Mouse (Mus musculus): Measurements from ENCODE around the gene Vav3. TPM values are rescaled to one million over a fixed set of nuclear protein-coding genes. Genes with fewer than 3 reads are reported as not detected.

Vav3 gene
- polyA plus RNA-seq, 1 experiment from 2014 or later: 11.3 TPM

GRCm38 (mm10) chr3:109322225-109322624, 18.2 kb upstream of the Vav3 start:
- no peak for ATAC-seq (ENCODE audit: low FRiP score)
- no peaks in the 10 kb centered on the region for H3K9me3 ChIP-seq (replicated peaks)

GRCm38 (mm10) chr3:109323447-109324300, 16.8 kb upstream of the Vav3 start:
- H3K4me1 ChIP-seq: no peaks in the 10 kb centered on the region
- no peaks in the 10 kb centered on the region for H3K36me3 ChIP-seq
- H3K4me2 ChIP-seq: no peak overlapping the region
- WGBS: 71% methylated on average over 7 of the region's 7 CpGs
- H3K27me3 ChIP-seq (replicated peaks): no peaks in the 10 kb centered on the region
- no peak overlapping the region for H3K4me3 ChIP-seq (replicated peaks)
- H3K9me3 ChIP-seq (replicated peaks): no peaks in the 10 kb centered on the region
- no peak overlapping the region for H3K9ac ChIP-seq (replicated peaks)
- H3K27ac ChIP-seq (replicated peaks): no peak overlapping the region
- ATAC-seq (ENCODE audit: low FRiP score): no peak

More at GRCm38 (mm10) chr3:109322225-109322624, 18.2 kb upstream of the Vav3 start:
- Histone ChIP-seq H3K4me3 (replicated peaks) (no peak overlapping the region), H3K4me2 (no peak overlapping the region), H3K27ac (replicated peaks) (no peak overlapping the region), H3K9ac (replicated peaks) (no peak overlapping the region), H3K4me1 (no peaks in the 10 kb centered on the region), H3K36me3 (no peaks in the 10 kb centered on the region), H3K27me3 (replicated peaks) (no peaks in the 10 kb centered on the region)

GRCm38 (mm10) chr3:109327128-109327527, 13.3 kb upstream of the Vav3 start:
- Histone ChIP-seq H3K27me3 (replicated peaks) (no peaks in the 10 kb centered on the region), H3K4me1 (no peaks in the 10 kb centered on the region)

GRCm38 (mm10) chr3:109332755-109333154, 7.7 kb upstream of the Vav3 start:
- WGBS: 62% methylated on average over 5 of the region's 5 CpGs
- ATAC-seq (ENCODE audit: low FRiP score): no peak
- no peaks in the 10 kb centered on the region for H3K27me3 ChIP-seq (replicated peaks)
- H3K4me3 ChIP-seq (replicated peaks): no peak overlapping the region
- no peak overlapping the region for H3K9ac ChIP-seq (replicated peaks)
- H3K9me3 ChIP-seq (replicated peaks): no peaks in the 10 kb centered on the region
- no peaks in the 10 kb centered on the region for H3K36me3 ChIP-seq
- H3K4me2 ChIP-seq: no peak overlapping the region
- H3K27ac ChIP-seq (replicated peaks): no peak overlapping the region
- H3K4me1 ChIP-seq: no peaks in the 10 kb centered on the region

More at GRCm38 (mm10) chr3:109327128-109327527, 13.3 kb upstream of the Vav3 start:
- no peak overlapping the region for H3K9ac ChIP-seq (replicated peaks)
- no peak overlapping the region for H3K4me3 ChIP-seq (replicated peaks)
- no peaks in the 10 kb centered on the region for H3K9me3 ChIP-seq (replicated peaks)
- no peak overlapping the region for H3K4me2 ChIP-seq
- ATAC-seq (ENCODE audit: low FRiP score): no peak
- no peaks in the 10 kb centered on the region for H3K36me3 ChIP-seq
- WGBS: 62% methylated on average over 3 of the region's 3 CpGs
- H3K27ac ChIP-seq (replicated peaks): no peak overlapping the region

- no peaks in the 10 kb centered on the region for H3K36me3 ChIP-seq
- H3K9ac ChIP-seq (replicated peaks): no peak overlapping the region
- no peak overlapping the region for H3K27ac ChIP-seq (replicated peaks)
- no peak for ATAC-seq (ENCODE audit: low FRiP score)
- no peaks in the 10 kb centered on the region for H3K27me3 ChIP-seq (replicated peaks)
- H3K4me3 ChIP-seq (replicated peaks): no peak overlapping the region
- no peaks in the 10 kb centered on the region for H3K9me3 ChIP-seq (replicated peaks)
- no peak overlapping the region for H3K4me2 ChIP-seq
- WGBS: 92% methylated on average over 1 of the region's 1 CpGs
- H3K4me1 ChIP-seq: peaks cover 6% of the 10 kb centered on the region; the same call in 1 of the 2 replicates
Observed at GRCm38 (mm10) chr3:109335470-109335869, 5.0 kb upstream of the Vav3 start.

GRCm38 (mm10) chr3:109339290-109339689, 1.2 kb upstream of the Vav3 start:
- Histone ChIP-seq H3K9ac (replicated peaks) (no peak overlapping the region), H3K4me2 (peak overlapping the region; percentile 89; the same call in 1 of the 2 replicates), H3K36me3 (no peaks in the 10 kb centered on the region), H3K27me3 (replicated peaks) (no peaks in the 10 kb centered on the region), H3K9me3 (replicated peaks) (no peaks in the 10 kb centered on the region), H3K27ac (replicated peaks) (no peak overlapping the region), H3K4me3 (replicated peaks) (no peak overlapping the region), H3K4me1 (peaks cover 25% of the 10 kb centered on the region)
- no peak for ATAC-seq (ENCODE audit: low FRiP score)
- 51% methylated on average over 9 of the region's 9 CpGs for WGBS

GRCm38 (mm10) chr3:109339941-109340273, 546 bp upstream of the Vav3 start:
- no peaks in the 10 kb centered on the region for H3K9me3 ChIP-seq (replicated peaks)
- peak overlapping the region; percentile 76 for H3K4me3 ChIP-seq (replicated peaks)
- no peaks in the 10 kb centered on the region for H3K27me3 ChIP-seq (replicated peaks)
- H3K4me1 ChIP-seq: peaks cover 25% of the 10 kb centered on the region
- peak overlapping the region; percentile 76 for H3K9ac ChIP-seq (replicated peaks)
- H3K27ac ChIP-seq (replicated peaks): peak overlapping the region; percentile 85
- WGBS: under 1% methylated on average over 9 of the region's 9 CpGs
- peak overlapping the region; percentile 89 for H3K4me2 ChIP-seq
- H3K36me3 ChIP-seq: no peaks in the 10 kb centered on the region
- peak; percentile 56 for ATAC-seq (ENCODE audit: low FRiP score)

GRCm38 (mm10) chr3:109341071-109341480, 623 bp downstream of the Vav3 start:
- peaks cover 25% of the 10 kb centered on the region for H3K4me1 ChIP-seq
- ATAC-seq (ENCODE audit: low FRiP score): no peak; the same call in 1 of the 2 replicates
- no peaks in the 10 kb centered on the region for H3K36me3 ChIP-seq
- peak overlapping the region; percentile 76 for H3K4me3 ChIP-seq (replicated peaks)
- peak overlapping the region; percentile 85 for H3K27ac ChIP-seq (replicated peaks)
- H3K4me2 ChIP-seq: peak overlapping the region; percentile 89
- no peaks in the 10 kb centered on the region for H3K27me3 ChIP-seq (replicated peaks)
- peak overlapping the region; percentile 76 for H3K9ac ChIP-seq (replicated peaks)
- no peaks in the 10 kb centered on the region for H3K9me3 ChIP-seq (replicated peaks)
- under 1% methylated on average over 18 of the region's 18 CpGs for WGBS

- Histone ChIP-seq H3K27ac (replicated peaks) (0 out of 2 replicates have a peak overlapping the region, but pooled peaks have one; percentile 85), H3K9ac (replicated peaks) (peak overlapping the region; percentile 76; the same call in 1 of the 2 replicates), H3K4me1 (peaks cover 25% of the 10 kb centered on the region), H3K4me3 (replicated peaks) (peak overlapping the region; percentile 76), H3K9me3 (replicated peaks) (no peaks in the 10 kb centered on the region), H3K4me2 (peak overlapping the region; percentile 89), H3K36me3 (no peaks in the 10 kb centered on the region), H3K27me3 (replicated peaks) (no peaks in the 10 kb centered on the region)
- no peak for ATAC-seq (ENCODE audit: low FRiP score)
- WGBS: 3% methylated on average over 8 of the region's 8 CpGs
Observed at GRCm38 (mm10) chr3:109341631-109342030, 1.2 kb downstream of the Vav3 start.

- no peak for ATAC-seq (ENCODE audit: low FRiP score)
- Histone ChIP-seq H3K36me3 (no peaks in the 10 kb centered on the region), H3K4me2 (no peak overlapping the region), H3K4me1 (peaks cover 4% of the 10 kb centered on the region; the same call in 1 of the 2 replicates), H3K9me3 (replicated peaks) (no peaks in the 10 kb centered on the region), H3K27ac (replicated peaks) (no peak overlapping the region), H3K27me3 (replicated peaks) (no peaks in the 10 kb centered on the region), H3K9ac (replicated peaks) (no peak overlapping the region), H3K4me3 (replicated peaks) (no peak overlapping the region)
- WGBS: 89% methylated on average over 4 of the region's 4 CpGs
Observed at GRCm38 (mm10) chr3:109351956-109352684, 11.7 kb downstream of the Vav3 start.

- Histone ChIP-seq H3K36me3 (no peaks in the 10 kb centered on the region), H3K4me3 (replicated peaks) (no peak overlapping the region), H3K27me3 (replicated peaks) (no peaks in the 10 kb centered on the region), H3K9me3 (replicated peaks) (no peaks in the 10 kb centered on the region), H3K9ac (replicated peaks) (no peak overlapping the region), H3K27ac (replicated peaks) (no peak overlapping the region), H3K4me1 (peaks cover 4% of the 10 kb centered on the region; the same call in 1 of the 2 replicates), H3K4me2 (no peak overlapping the region)
- ATAC-seq (ENCODE audit: low FRiP score): no peak
- WGBS: 80% methylated on average over 6 of the region's 6 CpGs
Observed at GRCm38 (mm10) chr3:109352690-109353089, 12.2 kb downstream of the Vav3 start.
